Mouse (Mus musculus) kidney, embryonic 14.5 days (tissue): ENCODE results near the gene Xylt1. TPM values are rescaled to one million over a fixed set of nuclear protein-coding genes. Genes with fewer than 3 reads are reported as not detected.

ENCODE experiments used
- ATAC-seq: fragments of 200-750 bp; cut with Nextera tagmentation; 2 replicates; pipeline ENCODE4 v1.8.0; 2017; ENCODE audit warnings: moderate number of reproducible peaks, mild to moderate bottlenecking, moderate TSS enrichment, moderate library complexity; ENCODE audit not compliant: low FRiP score, low TSS enrichment
- H3K27ac ChIP-seq: fragments of 300-500 bp; sonication (generic); 2 replicates; pipeline ENCODE4 v1.5.1; 2014; ENCODE audit warnings: low read depth, mild to moderate bottlenecking, low read length, moderate library complexity, mixed read lengths
- H3K27me3 ChIP-seq: fragments of 300-500 bp; sonication (generic); 2 replicates; pipeline ENCODE4 v1.6.1; 2014; ENCODE audit warnings: mild to moderate bottlenecking, low read length; ENCODE audit not compliant: control insufficient read depth, insufficient read depth
- H3K36me3 ChIP-seq: fragments of 300-500 bp; sonication (generic); 2 replicates; pipeline ENCODE4 v1.6.1; 2014; ENCODE audit warnings: low read length, mixed read lengths; ENCODE audit not compliant: control insufficient read depth, insufficient read depth
- H3K4me1 ChIP-seq: fragments of 300-500 bp; sonication (generic); 2 replicates; pipeline ENCODE4 v1.6.1; 2014; ENCODE audit warnings: low read length, mixed read lengths; ENCODE audit not compliant: control insufficient read depth, insufficient read depth
- H3K4me2 ChIP-seq: fragments of 300-500 bp; sonication (generic); replicated peaks from 2 replicates; pipeline ENCODE4 v1.6.1; 2014; ENCODE audit warnings: low read depth, mild to moderate bottlenecking, low read length
- H3K4me3 ChIP-seq: fragments of 300-500 bp; sonication (generic); 2 replicates; pipeline ENCODE4 v1.5.1; 2014; ENCODE audit warnings: mild to moderate bottlenecking, low read length
- H3K9ac ChIP-seq: fragments of 300-500 bp; sonication (generic); 2 replicates; pipeline ENCODE4 v1.6.1; 2014; ENCODE audit warnings: low read depth, mild to moderate bottlenecking, low read length, moderate library complexity
- H3K9me3 ChIP-seq: fragments of 300-500 bp; sonication (generic); 2 replicates; pipeline ENCODE4 v1.6.1; 2016; ENCODE audit warnings: low read length; ENCODE audit not compliant: control insufficient read depth
- WGBS: fragments of 180-500 bp; shearing (Covaris S2); extraction: QIAGEN DNeasy Blood & Tissue Kit; methylation state at CpG from one replicate; pipeline ENCODE4 v1.1.7; 2014; 5-methylcytosine and 5-hydroxymethylcytosine counted together
- polyA plus RNA-seq: library from polyadenylated mRNA; unstranded; fragments of >200 nt; fragmentation: Nextera tagmentation; extraction: Ambion mirVana; gene quantifications from 2 replicates; pipeline ENCODE4 v1.2.1, GENCODE M21; 2014

The Xylt1 gene
- polyA plus RNA-seq, 1 experiment from 2014 or later, result 4.6 TPM

DNA sequence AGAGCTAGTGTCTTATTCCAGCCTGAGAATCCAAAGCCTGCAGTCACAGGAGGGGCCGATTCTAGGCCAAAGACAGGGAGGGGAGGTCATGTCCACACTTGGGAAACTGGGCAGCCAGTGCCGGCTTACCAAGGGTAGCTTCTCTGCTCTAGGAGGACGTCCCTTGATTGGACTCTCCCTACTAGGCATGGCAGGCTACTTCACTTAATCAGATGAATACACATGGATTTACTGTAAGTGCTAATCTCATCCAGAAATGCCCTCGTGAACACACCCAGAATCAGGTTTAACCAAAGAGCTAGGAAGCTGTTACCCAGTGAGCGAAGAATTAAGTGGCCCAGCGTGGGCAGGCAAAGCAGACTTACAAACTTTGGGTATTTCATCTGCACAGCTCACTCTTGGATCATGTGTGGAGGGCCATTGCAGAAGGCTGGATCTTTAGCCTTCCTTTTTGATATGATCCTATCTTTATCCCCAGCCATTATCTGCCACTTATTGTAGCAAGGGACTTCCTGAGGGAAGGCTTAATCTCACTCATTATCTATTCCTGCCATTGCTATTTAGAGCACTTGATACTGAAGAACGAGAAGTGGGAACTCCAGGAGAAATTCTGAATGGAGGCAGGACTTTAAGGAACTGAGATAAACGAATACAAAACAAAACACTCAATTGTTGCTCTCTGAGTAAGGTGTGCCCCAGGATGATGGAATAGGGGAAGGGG lies 28.6 kb downstream of the Xylt1 start:
- Histone ChIP-seq H3K36me3 (no peaks in the 10 kb centered on the region; the same call in 1 of the 2 replicates), H3K4me1 (no peaks in the 10 kb centered on the region), H3K4me2 (no peak overlapping the region), H3K27me3 (no peaks in the 10 kb centered on the region), H3K9ac (no peak overlapping the region), H3K9me3 (no peaks in the 10 kb centered on the region), H3K4me3 (no peak overlapping the region), H3K27ac (no peak overlapping the region)
- WGBS, result 88% methylated on average over 8 of the region's 8 CpGs
- ATAC-seq, result no peak

DNA sequence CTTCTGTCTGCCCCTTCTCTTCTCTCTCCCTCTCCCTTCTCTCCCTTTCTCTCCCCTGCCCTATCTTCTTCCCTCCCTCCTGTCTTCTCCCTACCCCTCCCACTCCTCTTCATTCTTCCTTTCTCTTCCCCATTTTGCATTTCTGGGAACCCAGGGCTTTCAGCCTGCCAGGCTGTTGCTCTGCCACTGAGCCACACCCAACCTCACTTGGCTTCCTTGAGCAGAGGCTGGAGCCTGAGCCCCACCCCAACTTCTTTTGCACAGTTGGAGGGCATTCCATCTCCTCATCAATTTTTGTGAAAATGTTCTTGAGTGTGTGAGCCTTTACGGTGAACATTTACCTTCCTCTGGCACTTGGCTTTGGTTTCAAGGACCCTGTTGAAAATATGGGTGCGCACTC lies 31.1 kb downstream of the Xylt1 start:
- 94% methylated on average over 2 of the region's 2 CpGs for WGBS
- Histone ChIP-seq H3K9ac (no peak overlapping the region), H3K36me3 (no peaks in the 10 kb centered on the region; the same call in 1 of the 2 replicates), H3K4me3 (no peak overlapping the region), H3K4me2 (no peak overlapping the region), H3K27me3 (no peaks in the 10 kb centered on the region), H3K9me3 (no peaks in the 10 kb centered on the region), H3K4me1 (no peaks in the 10 kb centered on the region), H3K27ac (no peak overlapping the region)
- ATAC-seq, result no peak

DNA sequence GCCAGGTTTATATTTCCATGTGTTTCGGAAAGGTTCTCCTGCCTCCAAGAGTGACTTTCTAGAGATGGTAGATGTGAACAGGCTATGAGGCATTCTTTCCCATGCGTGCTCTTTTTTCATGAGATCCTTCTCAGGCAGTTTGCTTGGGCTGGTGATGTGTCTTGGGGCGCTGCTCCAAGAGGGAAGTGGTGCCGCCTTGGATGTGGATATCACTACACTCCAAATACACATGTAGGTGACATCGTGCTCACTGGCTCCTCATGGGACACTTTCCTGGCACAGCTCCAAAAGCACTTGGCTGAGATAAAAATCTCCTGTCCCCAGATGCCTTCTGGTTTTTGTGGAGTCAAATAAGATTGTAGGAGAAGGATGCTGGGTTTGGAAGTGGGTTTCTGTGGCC lies 31.6 kb downstream of the Xylt1 start:
- no peak overlapping the region for H3K4me2 ChIP-seq
- no peaks in the 10 kb centered on the region; the same call in 1 of the 2 replicates for H3K36me3 ChIP-seq
- ATAC-seq, result no peak
- 81% methylated on average over 5 of the region's 5 CpGs for WGBS
- H3K27me3 ChIP-seq, result no peaks in the 10 kb centered on the region
- no peak overlapping the region for H3K27ac ChIP-seq
- no peak overlapping the region for H3K4me3 ChIP-seq
- no peaks in the 10 kb centered on the region for H3K9me3 ChIP-seq
- H3K9ac ChIP-seq, result no peak overlapping the region
- H3K4me1 ChIP-seq, result no peaks in the 10 kb centered on the region

DNA sequence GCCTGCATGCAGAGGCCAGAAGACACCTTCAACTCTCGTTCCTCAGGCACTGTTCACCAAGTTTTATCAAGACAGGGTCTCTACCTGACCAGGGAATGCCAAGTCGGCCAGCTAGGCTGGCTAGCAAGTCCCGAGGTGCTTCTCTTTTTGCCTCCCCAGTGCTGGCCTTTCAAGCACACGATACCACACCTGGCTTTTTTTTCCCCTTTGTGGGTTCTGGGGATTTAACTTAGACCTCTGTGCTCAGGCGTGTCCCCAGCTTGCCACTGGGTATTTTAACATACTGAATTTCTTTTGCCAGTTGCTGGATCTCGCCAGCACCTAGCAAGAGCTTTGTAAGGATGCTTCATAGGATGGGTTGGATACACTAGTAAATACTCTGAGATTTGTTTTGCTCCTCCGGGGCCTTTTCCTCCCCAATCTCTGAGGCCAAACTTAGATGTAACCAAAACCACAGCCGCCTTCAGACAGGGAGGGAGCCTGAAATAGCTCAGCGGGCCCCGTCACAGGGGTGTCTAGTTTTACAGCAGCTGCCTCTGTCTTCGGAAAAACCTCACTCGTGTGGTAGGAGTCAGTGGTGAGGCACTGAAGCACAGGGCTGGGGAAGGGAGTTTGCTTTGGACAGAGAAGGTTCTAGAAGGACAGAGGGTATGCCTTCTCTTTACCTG lies 33.7 kb downstream of the Xylt1 start:
- Histone ChIP-seq H3K9me3 (no peaks in the 10 kb centered on the region), H3K4me3 (no peak overlapping the region), H3K4me1 (0 out of 2 replicates have a peak, but pooled peaks cover 6% of the 10 kb centered on the region), H3K36me3 (no peaks in the 10 kb centered on the region; the same call in 1 of the 2 replicates), H3K27ac (no peak overlapping the region), H3K27me3 (no peaks in the 10 kb centered on the region), H3K4me2 (no peak overlapping the region), H3K9ac (no peak overlapping the region)
- ATAC-seq, result no peak
- WGBS, result 60% methylated on average over 12 of the region's 12 CpGs

DNA sequence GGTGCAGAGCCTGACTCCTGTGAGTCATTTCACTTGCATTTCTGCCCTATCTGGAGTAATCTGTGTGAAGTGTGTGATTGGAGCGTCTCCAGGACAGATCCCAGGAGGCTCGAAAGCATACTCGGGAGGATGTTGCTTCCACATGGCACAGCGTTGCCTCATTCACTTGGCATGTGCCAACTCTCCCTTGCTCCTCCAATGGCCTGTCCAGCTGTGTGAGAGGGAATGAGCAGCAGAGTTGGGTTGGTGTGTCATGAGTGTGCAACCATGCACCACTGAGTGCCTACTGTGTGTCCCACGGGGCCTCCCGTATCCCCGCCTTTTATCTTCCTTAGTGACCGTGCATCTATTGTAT lies 34.2 kb downstream of the Xylt1 start:
- Histone ChIP-seq H3K27me3 (no peaks in the 10 kb centered on the region), H3K4me3 (no peak overlapping the region), H3K9me3 (no peaks in the 10 kb centered on the region), H3K9ac (no peak overlapping the region), H3K27ac (no peak overlapping the region), H3K36me3 (no peaks in the 10 kb centered on the region; the same call in 1 of the 2 replicates), H3K4me1 (0 out of 2 replicates have a peak, but pooled peaks cover 6% of the 10 kb centered on the region), H3K4me2 (no peak overlapping the region)
- ATAC-seq, result no peak
- whole genome bisulfite sequencing, result 91% methylated on average over 8 of the region's 8 CpGs

DNA sequence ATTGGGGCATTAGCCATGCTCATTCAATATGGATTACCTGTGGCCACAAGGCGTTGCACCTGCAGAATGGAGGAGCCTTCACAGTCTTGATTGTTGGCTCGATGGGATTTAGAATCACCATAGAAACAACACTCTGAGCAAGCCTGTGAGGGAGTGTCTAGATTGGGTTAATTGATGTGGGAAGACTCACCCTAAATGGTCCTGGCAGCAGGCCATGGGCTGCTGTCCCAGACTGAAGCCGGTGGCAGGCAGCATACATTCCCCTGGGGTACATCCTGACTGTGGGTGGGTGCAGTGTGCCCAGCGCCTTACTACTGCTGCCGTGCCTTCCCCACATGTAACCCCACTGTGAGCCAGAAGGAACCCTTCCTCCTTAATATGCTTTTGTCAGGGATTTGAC lies 38.3 kb downstream of the Xylt1 start:
- Histone ChIP-seq H3K36me3 (no peaks in the 10 kb centered on the region; the same call in 1 of the 2 replicates), H3K4me3 (no peak overlapping the region), H3K4me1 (0 out of 2 replicates have a peak, but pooled peaks cover 13% of the 10 kb centered on the region), H3K27me3 (no peaks in the 10 kb centered on the region), H3K27ac (no peak overlapping the region), H3K9me3 (no peaks in the 10 kb centered on the region), H3K4me2 (no peak overlapping the region), H3K9ac (no peak overlapping the region)
- ATAC-seq, result no peak
- WGBS, result 62% methylated on average over 5 of the region's 5 CpGs

DNA sequence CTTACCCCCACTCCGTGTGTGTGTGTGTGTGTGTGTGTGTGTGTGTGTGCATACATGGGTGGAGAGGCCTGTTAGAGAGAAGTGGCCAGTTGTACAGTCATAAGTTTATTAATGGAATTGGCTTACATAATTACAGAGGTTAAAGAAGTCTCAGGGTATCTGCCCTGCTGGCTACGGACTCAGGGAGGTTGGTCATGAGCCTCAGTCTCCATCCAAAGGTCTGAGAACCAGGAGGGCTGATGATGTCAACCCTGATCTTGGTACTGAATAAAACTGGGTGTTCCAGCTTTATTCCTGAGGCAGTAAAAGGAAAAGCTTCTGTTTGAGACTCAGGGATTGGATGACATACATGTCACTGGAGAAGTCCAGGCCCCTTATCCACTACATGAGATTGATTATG lies 39.1 kb downstream of the Xylt1 start:
- no peaks in the 10 kb centered on the region for H3K27me3 ChIP-seq
- no peak overlapping the region for H3K4me3 ChIP-seq
- H3K9ac ChIP-seq, result no peak overlapping the region
- no peak for ATAC-seq
- H3K27ac ChIP-seq, result no peak overlapping the region
- no peaks in the 10 kb centered on the region for H3K36me3 ChIP-seq
- H3K4me1 ChIP-seq, result 0 out of 2 replicates have a peak, but pooled peaks cover 13% of the 10 kb centered on the region
- no peak overlapping the region for H3K4me2 ChIP-seq
- 89% methylated on average over 2 of the region's 2 CpGs for WGBS
- no peaks in the 10 kb centered on the region for H3K9me3 ChIP-seq

DNA sequence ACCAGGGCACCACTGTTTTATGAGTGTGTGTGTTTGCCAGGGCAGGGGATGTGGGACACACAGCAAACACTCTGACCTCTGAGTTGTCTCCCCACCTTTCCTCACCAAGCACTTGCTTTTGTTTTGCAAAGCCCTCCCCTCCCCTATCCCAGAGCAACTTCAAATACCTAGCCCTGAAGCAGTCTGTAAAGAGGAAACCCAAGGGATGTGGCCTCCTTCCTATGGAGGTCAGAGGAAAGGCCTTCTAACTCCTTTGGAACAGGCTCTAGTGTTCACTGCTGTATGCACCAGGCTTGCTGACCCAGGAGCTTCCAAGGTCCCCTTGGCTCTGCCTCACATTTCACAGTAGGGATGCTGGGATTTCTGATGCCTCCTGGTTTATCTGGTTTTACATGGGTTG lies 39.5 kb downstream of the Xylt1 start:
- Histone ChIP-seq H3K9me3 (no peaks in the 10 kb centered on the region), H3K4me1 (0 out of 2 replicates have a peak, but pooled peaks cover 13% of the 10 kb centered on the region), H3K27ac (no peak overlapping the region), H3K4me3 (no peak overlapping the region), H3K4me2 (no peak overlapping the region), H3K27me3 (no peaks in the 10 kb centered on the region), H3K9ac (no peak overlapping the region), H3K36me3 (no peaks in the 10 kb centered on the region)
- no peak for ATAC-seq

DNA sequence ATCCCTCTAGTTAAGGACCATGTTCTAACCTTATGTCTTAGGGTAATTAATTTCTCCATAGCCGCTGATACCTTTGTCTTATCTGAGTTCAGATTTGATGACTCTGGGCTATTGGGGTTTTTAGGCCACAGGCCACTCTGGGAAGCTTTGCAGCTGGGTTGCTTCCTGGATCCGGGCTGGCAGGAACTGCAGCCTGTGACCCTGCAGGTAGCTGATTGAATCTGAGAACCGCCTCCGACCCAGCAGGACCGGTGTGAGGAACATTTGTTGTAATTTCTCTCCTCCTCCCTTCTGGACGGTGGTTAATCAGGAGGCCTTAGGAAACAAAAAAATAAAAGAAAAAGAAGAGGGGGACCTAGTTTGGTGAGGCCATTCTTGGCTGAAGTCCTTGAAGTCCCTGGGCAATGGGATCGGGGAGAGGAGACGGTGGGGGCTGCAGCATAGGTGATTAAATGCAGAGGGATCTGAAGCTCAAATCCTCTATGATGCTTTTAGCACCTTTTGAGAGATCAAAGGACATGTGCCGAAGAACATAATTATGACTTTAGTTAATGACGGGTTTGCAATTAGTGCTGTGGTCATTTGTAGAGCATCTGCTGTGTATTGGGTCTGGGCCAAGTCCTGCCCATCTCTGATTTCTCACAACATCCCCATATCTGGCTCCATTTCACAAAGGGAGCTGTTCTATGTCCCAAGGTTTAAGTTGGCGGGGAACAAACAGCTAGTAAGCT lies 40.2 kb downstream of the Xylt1 start:
- H3K9me3 ChIP-seq, result no peaks in the 10 kb centered on the region
- no peak overlapping the region for H3K27ac ChIP-seq

More for the DNA sequence above, 40.2 kb downstream of the Xylt1 start:
- Histone ChIP-seq H3K4me2 (no peak overlapping the region), H3K27me3 (no peaks in the 10 kb centered on the region), H3K36me3 (no peaks in the 10 kb centered on the region), H3K9ac (no peak overlapping the region), H3K4me1 (0 out of 2 replicates have a peak, but pooled peaks cover 13% of the 10 kb centered on the region), H3K4me3 (no peak overlapping the region)
- 35% methylated on average over 11 of the region's 11 CpGs for WGBS
- no peak for ATAC-seq
